Mouse (Mus musculus) embryonic facial prominence, embryonic 13.5 days (tissue): ENCODE measurements at regions not wholly inside any gene's neighbourhood (a gene's known extent, or its start where the extent isn't known, plus 50 kb on each side); places are given as distances from the start of the nearest gene placed in this dataset.
"Not testable (repeated sequence)": the region's sequence is repeated elsewhere in the genome, so short reads cannot be mapped to it uniquely, and the experiment has no call there.

ENCODE experiments used
- ATAC-seq: fragments of 200-750 bp; cut with Nextera tagmentation; 2 replicates; pipeline ENCODE4 v1.8.0; 2017; ENCODE audit warnings: low read depth; ENCODE audit not compliant: insufficient number of reproducible peaks, insufficient read depth, low FRiP score, low TSS enrichment
- H3K27ac ChIP-seq: fragments of 300-500 bp; sonication (generic); 2 replicates; pipeline ENCODE4 v1.5.1; 2015; ENCODE audit warnings: moderate library complexity, mild to moderate bottlenecking, inconsistent platforms
- H3K27me3 ChIP-seq: fragments of 300-500 bp; sonication (generic); 2 replicates; pipeline ENCODE4 v1.6.1; 2015; ENCODE audit warnings: mild to moderate bottlenecking, inconsistent platforms
- H3K36me3 ChIP-seq: fragments of 300-500 bp; sonication (generic); 2 replicates; pipeline ENCODE4 v1.6.1; 2015; ENCODE audit warnings: mild to moderate bottlenecking, inconsistent platforms
- H3K4me1 ChIP-seq: fragments of 300-500 bp; sonication (generic); 2 replicates; pipeline ENCODE4 v1.6.1; 2015; ENCODE audit warnings: inconsistent platforms
- H3K4me2 ChIP-seq: fragments of 300-500 bp; sonication (generic); 2 replicates; pipeline ENCODE4 v1.6.1; 2015; ENCODE audit warnings: moderate library complexity, mild to moderate bottlenecking, inconsistent platforms
- H3K4me3 ChIP-seq: fragments of 300-500 bp; sonication (generic); 2 replicates; pipeline ENCODE4 v1.5.1; 2015; ENCODE audit warnings: mild to moderate bottlenecking, inconsistent platforms
- H3K9ac ChIP-seq: fragments of 300-500 bp; sonication (generic); 2 replicates; pipeline ENCODE4 v1.6.1; 2015; ENCODE audit warnings: mild to moderate bottlenecking, inconsistent platforms
- H3K9me3 ChIP-seq: fragments of 300-500 bp; sonication (generic); 2 replicates; pipeline ENCODE4 v1.6.1; 2016; ENCODE audit warnings: inconsistent platforms
- WGBS: fragments of 180-500 bp; shearing (Covaris S2); methylation state at CpG from one replicate; pipeline ENCODE4 v1.1.7; 2015; ENCODE audit warnings: mixed read lengths; 5-methylcytosine and 5-hydroxymethylcytosine counted together

DNA sequence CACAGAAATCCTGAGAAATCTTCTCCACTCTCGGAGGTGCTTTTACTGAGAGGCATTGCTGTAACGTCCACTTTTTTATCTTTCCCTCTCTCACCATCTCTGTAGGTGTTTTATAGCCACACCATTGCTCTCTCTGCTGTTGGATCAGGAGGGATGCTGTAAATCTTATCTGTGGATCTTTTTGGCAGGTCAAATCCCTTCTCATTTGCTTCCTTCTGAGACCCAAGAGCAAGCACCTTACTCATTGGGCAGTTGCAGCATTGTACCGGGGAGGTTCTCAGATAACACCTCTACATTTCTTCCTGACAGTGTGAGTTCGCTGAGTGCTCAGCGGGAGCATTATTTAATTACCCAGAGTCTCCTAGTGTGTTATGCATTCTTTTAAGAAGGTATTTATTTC lies 75.5 kb upstream of the Acpp start:
- H3K9me3 ChIP-seq: no peaks in the 10 kb centered on the region
- peaks cover 17% of the 10 kb centered on the region for H3K27me3 ChIP-seq
- H3K9ac ChIP-seq: no peak overlapping the region
- H3K36me3 ChIP-seq: no peaks in the 10 kb centered on the region
- no peak overlapping the region for H3K27ac ChIP-seq
- no peak for ATAC-seq
- peaks cover 14% of the 10 kb centered on the region for H3K4me1 ChIP-seq
- no peak overlapping the region for H3K4me2 ChIP-seq
- 41% methylated on average over 5 of the region's 5 CpGs for WGBS
- no peak overlapping the region for H3K4me3 ChIP-seq

DNA sequence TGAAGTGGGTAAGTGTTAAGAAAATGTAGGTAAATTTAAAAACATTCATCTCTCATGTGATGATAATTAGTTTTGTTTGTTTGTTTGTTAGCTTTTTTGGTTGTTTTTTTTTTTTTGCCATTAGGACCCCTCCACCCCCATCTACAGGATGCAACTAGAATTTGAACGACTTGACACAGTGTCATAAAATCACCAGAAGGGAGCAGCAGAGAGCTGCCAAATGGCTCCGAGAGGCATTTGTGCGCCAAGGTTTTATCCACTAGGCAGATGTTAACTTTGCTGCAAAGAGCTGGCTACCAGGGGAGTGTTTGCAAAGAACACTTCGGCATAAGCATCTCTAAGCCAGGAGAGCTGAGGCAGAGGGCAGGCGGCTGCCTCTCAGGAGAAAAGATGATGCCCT lies 72.7 kb upstream of the Acpp start:
- 6% methylated on average over 5 of the region's 5 CpGs for WGBS
- Histone ChIP-seq H3K9me3 (no peaks in the 10 kb centered on the region), H3K4me3 (no peak overlapping the region)

DNA sequence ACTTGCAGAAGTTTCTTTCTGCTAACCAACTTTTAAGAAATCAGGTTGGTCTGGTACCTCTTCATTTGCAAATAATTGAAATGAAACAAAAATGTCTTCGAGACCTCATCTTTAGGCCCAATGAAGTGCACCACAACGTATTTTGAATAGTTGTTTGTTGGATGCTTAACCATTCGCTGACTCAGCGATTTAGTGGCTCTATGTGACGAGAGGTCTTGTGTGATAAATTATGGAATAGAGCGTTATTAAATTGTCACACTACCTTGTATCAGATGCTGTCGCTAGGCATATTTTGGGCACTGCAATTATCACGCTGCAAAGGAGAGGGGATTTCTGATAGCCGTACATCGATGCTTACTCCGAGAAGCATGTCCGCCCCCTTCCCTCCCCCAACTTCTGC lies 71.8 kb upstream of the Acpp start:
- no peak for ATAC-seq
- 21% methylated on average over 12 of the region's 12 CpGs for whole genome bisulfite sequencing
- H3K27ac ChIP-seq: no peak overlapping the region
- H3K4me1 ChIP-seq: peaks cover 14% of the 10 kb centered on the region
- peaks cover 19% of the 10 kb centered on the region for H3K27me3 ChIP-seq
- no peaks in the 10 kb centered on the region for H3K9me3 ChIP-seq
- H3K4me2 ChIP-seq: peak overlapping the region; percentile 62
- H3K9ac ChIP-seq: no peak overlapping the region
- H3K36me3 ChIP-seq: no peaks in the 10 kb centered on the region
- peak overlapping the region; percentile 39 for H3K4me3 ChIP-seq

More for the DNA sequence above, 72.7 kb upstream of the Acpp start:
- no peak overlapping the region for H3K27ac ChIP-seq
- no peak for ATAC-seq
- no peak overlapping the region for H3K4me2 ChIP-seq
- H3K36me3 ChIP-seq: no peaks in the 10 kb centered on the region
- no peak overlapping the region for H3K9ac ChIP-seq
- H3K27me3 ChIP-seq: peaks cover 19% of the 10 kb centered on the region
- peaks cover 14% of the 10 kb centered on the region for H3K4me1 ChIP-seq

DNA sequence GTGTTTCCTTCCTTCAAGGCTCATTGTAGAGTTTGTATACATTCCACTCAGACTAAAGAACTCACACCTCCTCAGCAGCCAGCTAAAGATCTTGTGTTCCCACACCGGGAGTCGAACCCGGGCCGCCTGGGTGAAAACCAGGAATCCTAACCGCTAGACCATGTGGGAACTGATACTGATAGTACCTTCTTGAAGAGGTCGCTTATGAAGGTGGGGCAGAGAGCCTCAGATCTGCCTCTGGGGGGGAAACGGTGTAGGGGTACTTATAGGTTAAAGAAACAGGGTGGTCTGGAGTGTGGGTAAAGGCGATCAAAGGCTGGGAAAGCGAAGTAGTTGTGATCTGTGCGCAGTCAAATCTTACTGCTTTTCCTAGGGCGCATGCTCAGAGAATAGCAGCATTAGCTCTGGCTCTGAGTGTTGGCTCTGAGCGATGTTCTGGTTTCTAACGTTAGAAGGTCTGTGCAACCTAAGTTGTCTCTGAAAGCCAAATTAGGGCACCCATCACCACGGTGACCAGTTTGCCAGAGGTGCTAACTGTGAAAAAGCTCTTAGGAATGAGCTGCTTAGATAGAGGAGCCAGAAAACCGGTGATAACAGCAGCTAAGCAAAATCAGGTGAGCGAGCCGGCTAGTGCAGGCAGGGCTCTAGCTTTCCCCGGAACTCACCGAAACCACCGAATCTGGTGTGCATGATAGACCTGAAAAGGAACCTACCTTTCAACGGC lies 71.2 kb upstream of the Acpp start:
- 17% methylated on average over 21 of the region's 21 CpGs for WGBS
- Histone ChIP-seq H3K4me1 (peaks cover 14% of the 10 kb centered on the region), H3K4me2 (peak overlapping the region; percentile 62), H3K9me3 (no peaks in the 10 kb centered on the region), H3K27me3 (peaks cover 19% of the 10 kb centered on the region), H3K9ac (0 out of 2 replicates have a peak overlapping the region, but pooled peaks have one; percentile 21), H3K4me3 (peak overlapping the region; percentile 39), H3K27ac (no peak overlapping the region), H3K36me3 (no peaks in the 10 kb centered on the region)
- no peak for ATAC-seq

DNA sequence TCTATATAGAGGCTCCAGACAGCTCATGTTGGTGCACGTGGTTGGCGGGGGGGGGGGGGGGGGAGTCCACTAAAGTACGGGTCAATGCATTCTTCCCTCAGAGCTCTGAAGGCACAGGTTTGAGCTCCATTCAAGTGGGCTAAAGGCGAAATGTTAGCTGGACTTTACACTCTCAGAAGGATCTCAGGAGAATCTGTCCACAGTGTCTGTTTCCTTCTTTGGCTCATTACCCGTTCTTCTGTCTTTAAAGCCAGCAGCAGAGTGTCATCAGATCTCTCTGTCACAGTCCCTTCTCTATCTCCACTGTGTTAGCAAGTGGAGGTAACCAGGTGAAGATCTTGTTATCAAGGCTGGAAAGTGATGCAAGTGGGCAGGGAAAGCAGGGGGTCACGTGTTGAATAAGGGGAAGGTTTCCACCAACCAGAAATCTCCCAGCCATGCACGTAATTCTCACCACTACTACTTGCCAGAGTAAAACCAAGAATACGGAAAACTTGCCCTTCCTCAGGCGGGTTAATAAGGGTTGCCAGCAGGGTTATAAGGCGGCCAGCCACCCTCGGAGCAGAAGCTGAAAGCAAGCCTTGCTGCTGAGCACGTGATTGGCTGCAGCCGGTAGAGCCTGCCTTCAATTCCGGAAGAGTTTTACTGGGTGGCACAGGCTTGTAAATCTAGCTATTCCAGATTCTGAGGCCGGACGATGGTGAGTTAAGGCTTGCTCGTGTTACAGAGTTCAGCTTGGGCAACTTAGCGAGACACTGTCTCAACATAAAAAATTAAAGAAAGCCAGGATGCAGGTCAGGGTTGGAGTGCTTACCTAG lies 70.2 kb upstream of the Acpp start:
- peaks cover 14% of the 10 kb centered on the region for H3K4me1 ChIP-seq
- 0 out of 2 replicates have a peak, but pooled peaks have one; percentile 33 for ATAC-seq
- H3K4me3 ChIP-seq: peak overlapping the region; percentile 27
- no peak overlapping the region for H3K27ac ChIP-seq
- peaks cover 19% of the 10 kb centered on the region for H3K27me3 ChIP-seq
- H3K9me3 ChIP-seq: no peaks in the 10 kb centered on the region
- no peak overlapping the region for H3K9ac ChIP-seq
- no peaks in the 10 kb centered on the region for H3K36me3 ChIP-seq
- WGBS: 13% methylated on average over 17 of the region's 18 CpGs
- peak overlapping the region; percentile 62 for H3K4me2 ChIP-seq

DNA sequence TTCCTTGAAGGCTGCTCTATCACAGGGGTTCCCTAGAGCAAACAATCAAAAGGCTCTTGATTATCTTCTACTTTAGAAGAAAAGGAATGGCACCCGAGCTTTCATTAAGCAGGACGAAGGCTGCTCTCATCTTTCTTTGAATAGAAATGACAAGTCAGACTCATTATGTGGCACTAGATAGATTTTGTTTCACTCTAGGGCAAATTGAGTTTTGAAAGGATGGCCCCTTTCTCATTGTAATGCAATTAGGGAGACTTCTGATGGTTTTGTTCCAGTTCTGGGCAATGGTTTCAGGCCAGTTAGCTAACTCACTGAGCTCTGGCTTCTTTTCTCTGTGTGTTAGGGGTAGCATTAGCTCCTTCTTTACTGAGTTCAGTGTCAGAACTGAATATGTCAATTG lies 69.5 kb upstream of the Acpp start:
- H3K9me3 ChIP-seq: no peaks in the 10 kb centered on the region
- 62% methylated on average over 2 of the region's 2 CpGs for WGBS
- H3K9ac ChIP-seq: no peak overlapping the region
- H3K4me2 ChIP-seq: no peak overlapping the region
- no peaks in the 10 kb centered on the region for H3K36me3 ChIP-seq
- no peak overlapping the region for H3K4me3 ChIP-seq
- ATAC-seq: no peak
- peaks cover 14% of the 10 kb centered on the region for H3K4me1 ChIP-seq
- peaks cover 19% of the 10 kb centered on the region for H3K27me3 ChIP-seq
- H3K27ac ChIP-seq: no peak overlapping the region

DNA sequence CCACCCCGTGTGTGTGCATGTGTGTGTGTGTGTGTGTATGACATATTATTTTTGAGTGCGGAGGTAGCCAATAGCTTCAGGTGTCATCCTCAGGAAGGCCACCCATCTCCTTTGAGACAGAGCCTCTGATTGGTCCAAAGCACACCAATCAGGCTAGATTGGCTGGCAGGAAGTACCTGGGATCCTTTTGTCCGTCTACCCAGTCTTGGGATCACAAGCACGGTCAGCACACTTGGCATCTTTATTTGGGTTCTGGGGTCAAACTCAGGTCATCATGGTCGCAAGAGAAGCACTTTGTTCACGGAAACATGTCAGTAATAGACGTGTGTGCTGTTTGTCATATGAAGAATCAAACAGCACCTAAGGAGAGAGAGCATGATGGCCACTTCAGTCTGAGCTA lies 68.9 kb upstream of the Acpp start:
- H3K4me1 ChIP-seq: peaks cover 14% of the 10 kb centered on the region
- peaks cover 19% of the 10 kb centered on the region for H3K27me3 ChIP-seq
- H3K27ac ChIP-seq: no peak overlapping the region
- no peak for ATAC-seq
- no peak overlapping the region for H3K4me2 ChIP-seq
- 79% methylated on average over 7 of the region's 7 CpGs for WGBS
- H3K36me3 ChIP-seq: no peaks in the 10 kb centered on the region
- no peak overlapping the region for H3K9ac ChIP-seq
- no peak overlapping the region for H3K4me3 ChIP-seq
- no peaks in the 10 kb centered on the region for H3K9me3 ChIP-seq

DNA sequence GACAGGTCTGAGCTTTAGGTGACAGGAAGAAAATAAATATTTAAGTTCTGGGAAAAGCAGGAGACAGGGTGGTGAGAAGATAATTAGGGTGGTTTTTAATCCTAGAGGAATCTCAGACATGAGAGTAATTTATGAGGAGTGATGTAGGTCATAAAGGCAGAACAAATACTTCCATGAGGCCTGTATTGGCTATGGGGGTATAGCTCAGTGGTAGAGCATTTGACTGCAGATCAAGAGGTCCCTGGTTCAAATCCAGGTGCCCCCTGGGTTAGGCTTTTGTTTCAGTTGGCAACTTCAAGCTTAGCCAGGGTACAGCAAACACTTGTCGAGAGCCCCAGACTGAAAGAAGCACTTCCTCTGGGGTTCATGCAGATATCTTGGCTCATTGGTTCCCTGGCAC lies 66.3 kb upstream of the Acpp start:
- peaks cover 8% of the 10 kb centered on the region for H3K27me3 ChIP-seq
- H3K36me3 ChIP-seq: no peaks in the 10 kb centered on the region
- H3K4me1 ChIP-seq: peaks cover 5% of the 10 kb centered on the region; the same call in 1 of the 2 replicates
- H3K27ac ChIP-seq: no peak overlapping the region
- no peak overlapping the region for H3K9ac ChIP-seq
- H3K4me2 ChIP-seq: no peak overlapping the region
- no peak overlapping the region for H3K4me3 ChIP-seq
- no peaks in the 10 kb centered on the region for H3K9me3 ChIP-seq
- ATAC-seq: no peak
- WGBS: 59% methylated on average over 1 of the region's 1 CpGs

DNA sequence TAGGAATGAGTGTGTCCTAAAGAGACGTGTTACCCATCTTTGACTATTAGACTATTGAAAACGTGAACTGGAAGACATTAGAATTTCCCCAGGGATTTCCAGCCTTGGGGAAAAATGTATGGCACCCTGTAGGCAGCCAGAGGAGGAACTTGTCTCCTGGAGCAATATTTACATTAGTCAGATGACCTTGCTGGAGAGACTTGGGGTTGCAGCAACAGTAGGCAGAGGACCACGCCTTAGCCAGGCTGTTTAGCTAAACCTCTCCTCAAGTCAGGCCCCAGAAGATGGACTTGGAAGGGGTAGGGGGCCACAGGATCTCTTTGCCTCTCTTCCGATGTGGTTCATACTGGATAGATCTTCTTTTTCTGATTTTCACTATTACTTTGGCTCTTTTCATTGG lies 64.1 kb upstream of the Acpp start:
- WGBS: 72% methylated on average over 4 of the region's 4 CpGs

DNA sequence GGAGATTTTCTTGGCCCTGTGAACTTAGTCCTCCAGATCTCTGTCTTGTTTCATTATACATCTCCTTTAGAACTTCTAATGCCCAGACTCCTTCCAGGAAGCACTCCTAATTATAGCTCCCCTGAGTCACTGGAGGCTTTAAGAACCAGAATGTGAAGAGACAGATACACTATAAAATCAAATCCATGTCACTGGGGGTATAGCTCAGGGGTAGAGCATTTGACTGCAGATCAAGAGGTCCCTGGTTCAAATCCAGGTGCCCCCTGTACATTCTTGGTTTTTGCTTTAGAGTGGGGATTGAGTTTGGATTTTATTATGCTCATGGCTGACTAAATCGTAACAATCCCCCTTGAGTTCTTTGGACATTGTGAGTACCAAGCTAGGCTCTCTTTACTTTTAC lies 62.4 kb upstream of the Acpp start:
- H3K36me3 ChIP-seq: no peaks in the 10 kb centered on the region
- no peaks in the 10 kb centered on the region for H3K27me3 ChIP-seq
- no peaks in the 10 kb centered on the region for H3K9me3 ChIP-seq
- no peak overlapping the region for H3K9ac ChIP-seq
- H3K4me1 ChIP-seq: no peaks in the 10 kb centered on the region
- 87% methylated on average over 1 of the region's 1 CpGs for WGBS
- no peak overlapping the region for H3K4me3 ChIP-seq
- no peak overlapping the region for H3K4me2 ChIP-seq
- ATAC-seq: no peak
- H3K27ac ChIP-seq: no peak overlapping the region

More for the DNA sequence above, 64.1 kb upstream of the Acpp start:
- ATAC-seq: no peak
- no peak overlapping the region for H3K4me3 ChIP-seq
- no peak overlapping the region for H3K9ac ChIP-seq
- H3K36me3 ChIP-seq: no peaks in the 10 kb centered on the region
- no peaks in the 10 kb centered on the region for H3K9me3 ChIP-seq
- H3K27ac ChIP-seq: no peak overlapping the region
- H3K4me1 ChIP-seq: no peaks in the 10 kb centered on the region
- no peaks in the 10 kb centered on the region for H3K27me3 ChIP-seq
- no peak overlapping the region for H3K4me2 ChIP-seq

DNA sequence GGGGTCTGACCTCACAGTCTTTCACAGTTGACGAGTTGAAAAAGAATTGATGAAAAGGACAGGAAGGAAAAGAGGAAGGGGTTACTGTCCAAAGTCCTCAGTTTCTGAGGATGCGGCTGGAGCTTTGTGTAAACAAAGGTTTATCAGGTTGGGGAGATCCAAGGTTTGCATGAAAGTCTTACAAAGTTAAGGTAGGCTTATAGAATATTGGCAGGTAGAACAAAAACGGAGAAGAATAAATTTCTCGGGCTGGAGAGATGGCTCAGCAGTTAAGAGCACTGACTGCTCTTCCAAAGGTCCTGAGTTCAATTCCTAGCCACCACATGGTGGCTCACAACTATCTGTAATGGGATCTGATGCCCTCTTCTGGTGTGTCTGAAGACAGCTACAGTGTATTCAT lies 60.9 kb upstream of the Acpp start:
- not testable (repeated sequence) for H3K4me1 ChIP-seq, H3K36me3 ChIP-seq, H3K9me3 ChIP-seq, H3K27ac ChIP-seq, H3K4me2 ChIP-seq, H3K27me3 ChIP-seq, H3K4me3 ChIP-seq, ATAC-seq, H3K9ac ChIP-seq
- WGBS: 76% methylated on average over 4 of the region's 4 CpGs

DNA sequence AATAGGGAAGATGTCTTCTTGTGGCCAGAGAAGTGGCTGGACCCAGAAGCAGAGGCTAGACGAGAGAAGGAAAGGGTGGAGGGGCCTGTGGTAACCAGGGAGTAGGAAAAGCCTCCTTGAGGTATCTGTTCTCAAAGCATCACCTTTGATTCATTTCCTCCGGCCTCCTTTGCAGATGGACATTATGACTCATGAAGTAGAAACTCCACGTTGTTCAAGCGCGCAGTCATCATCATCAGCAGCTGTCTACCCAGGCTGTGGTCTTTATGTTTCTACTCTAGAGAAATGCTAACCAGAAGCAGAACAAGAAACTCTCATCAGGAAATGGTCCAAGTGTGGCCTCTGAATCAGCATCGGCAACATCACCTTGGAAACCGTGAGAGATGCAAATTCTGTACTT lies 50.3 kb upstream of the Acpp start:
- no peak overlapping the region for H3K9ac ChIP-seq
- H3K27ac ChIP-seq: no peak overlapping the region
- WGBS: 90% methylated on average over 7 of the region's 7 CpGs
- no peak overlapping the region for H3K4me2 ChIP-seq
- H3K36me3 ChIP-seq: no peaks in the 10 kb centered on the region
- no peak for ATAC-seq
- H3K27me3 ChIP-seq: no peaks in the 10 kb centered on the region
- H3K4me1 ChIP-seq: no peaks in the 10 kb centered on the region
- H3K9me3 ChIP-seq: no peaks in the 10 kb centered on the region
- H3K4me3 ChIP-seq: no peak overlapping the region
